Comparison of ENCODE assay signal across 27 mouse cellular contexts in genomic region chr15:9162557-9163070, GRCm38 (mm10).
"Had no signal": no experiment of that assay in that cellular context is flagged by ENCODE, and none has a peak within 500 bp of the region (broad histone marks: within the 10 kb centered on the region; RNA-seq: fewer than 3 reads in every experiment).

No protein-coding gene starts in this region.

- H3K4me2 ChIP-seq: heart, embryonic 11.5 days; heart, embryonic 13.5 days; heart, embryonic 15.5 days; hindbrain, embryonic 14.5 days; kidney, embryonic 15.5 days; limb, embryonic 13.5 days; limb, embryonic 15.5 days; liver, embryonic 12.5 days had no signal

- H3K27ac ChIP-seq: heart, adult 2 months; heart, embryonic 13.5 days; heart, embryonic 15.5 days; hindbrain, embryonic 14.5 days; kidney, embryonic 15.5 days; kidney, postnatal 0 days; limb, embryonic 13.5 days; limb, embryonic 15.5 days; liver, embryonic 12.5 days; liver, embryonic 14.5 days had no signal

- DNase-seq: gastrocnemius, postnatal 14 days; gastrocnemius, postnatal 36 days; heart, adult 11 months; heart, adult 2 months; heart, postnatal 14 days; heart, postnatal 36 days; kidney, adult 11 months; kidney, adult 2 months; kidney, adult 9 months; kidney, postnatal 14 days; kidney, postnatal 36 days; layer of hippocampus, adult 9-11 months; layer of hippocampus, postnatal 36 days; left cerebral cortex, postnatal 4 days; lung, adult 18-20 months had no signal

- H3K4me3 ChIP-seq: heart, adult 2 months; heart, embryonic 13.5 days; heart, embryonic 15.5 days; kidney, embryonic 15.5 days; limb, embryonic 13.5 days; limb, embryonic 15.5 days; liver, embryonic 12.5 days had no signal

- ATAC-seq: hindbrain, embryonic 16.5 days; intestine, embryonic 16.5 days; liver, embryonic 12.5 days had no signal

- H3K9me3 ChIP-seq: heart, embryonic 13.5 days; heart, embryonic 15.5 days; kidney, embryonic 15.5 days; limb, embryonic 13.5 days; limb, embryonic 15.5 days; liver, embryonic 12.5 days had no signal

- H3K4me1 ChIP-seq: heart, embryonic 13.5 days; heart, embryonic 15.5 days; kidney, embryonic 15.5 days; limb, embryonic 13.5 days; limb, embryonic 15.5 days; liver, embryonic 12.5 days had no signal

- H3K9ac ChIP-seq: heart, embryonic 13.5 days; heart, embryonic 15.5 days; hindbrain, embryonic 14.5 days; kidney, embryonic 15.5 days; limb, embryonic 13.5 days; limb, embryonic 15.5 days; liver, embryonic 12.5 days; liver, embryonic 14.5 days had no signal

- H3K27me3 ChIP-seq: heart, embryonic 13.5 days; heart, embryonic 15.5 days; kidney, embryonic 15.5 days; limb, embryonic 13.5 days; limb, embryonic 15.5 days; liver, embryonic 12.5 days had no signal
